In the genomic region with DNA sequence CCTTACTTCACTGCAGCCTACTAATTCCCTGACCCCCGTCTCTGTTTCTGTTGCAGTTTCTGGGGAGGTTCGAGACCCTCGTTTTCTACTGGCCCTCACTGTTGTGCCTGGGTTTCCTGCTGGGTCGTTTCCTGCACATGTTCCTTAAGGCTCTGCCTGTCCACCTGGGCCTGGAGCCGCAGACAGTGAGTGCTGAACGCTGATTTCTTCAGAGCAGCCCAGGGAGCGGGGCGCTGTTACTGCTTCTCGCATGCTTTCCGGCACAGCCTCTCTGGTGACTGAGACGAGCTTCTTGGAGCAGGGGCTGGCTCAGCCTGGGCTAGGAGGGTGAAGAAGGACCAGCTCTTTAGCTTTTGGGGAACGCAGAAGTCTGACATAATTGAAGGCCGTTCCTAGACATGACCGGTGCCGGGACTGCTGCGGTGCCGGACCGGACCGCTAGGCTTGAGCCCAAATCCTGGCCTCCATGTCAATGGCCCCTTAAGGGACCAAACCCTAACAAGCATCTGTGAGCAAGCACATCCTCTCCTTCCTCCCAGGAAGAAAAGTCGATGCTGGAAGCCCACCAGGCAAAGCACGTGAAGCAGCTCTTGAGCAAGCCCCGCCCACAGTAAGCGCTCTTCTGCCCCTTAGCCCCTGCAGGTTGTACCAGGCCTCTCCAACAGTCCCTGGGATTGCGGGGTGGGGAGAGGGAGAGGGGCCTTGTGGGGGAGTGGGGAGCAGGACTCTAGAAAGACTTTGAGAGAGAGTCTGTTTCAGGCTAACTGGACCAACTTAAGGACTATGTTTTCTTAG, we compare ENCODE assay signal across 11 mouse cellular contexts. TPM values are rescaled to one million over a fixed set of nuclear protein-coding genes. Genes with fewer than 3 reads are reported as not detected.
DNase-seq lines count a peak whose midpoint lies in the region; ATAC-seq lines count a peak whose summit lies in the region.
"Had no signal": no experiment of that assay in that cellular context is flagged by ENCODE, and none has a peak within 500 bp of the region (broad histone marks: within the 10 kb centered on the region; RNA-seq: fewer than 3 reads in every experiment).

No protein-coding gene starts in this region.

- H3K36me3 ChIP-seq in heart, embryonic 16.5 days (ENCODE audit: control insufficient read depth, insufficient read depth), result no peaks in the 10 kb centered on the region
- H3K36me3 ChIP-seq in hindbrain, embryonic 13.5 days, result no peaks in the 10 kb centered on the region

- H3K27ac ChIP-seq in heart, embryonic 16.5 days (ENCODE audit: low read length), result no peak overlapping the region
- H3K27ac ChIP-seq in hindbrain, embryonic 13.5 days, result no peak overlapping the region

- peak overlapping the region; percentile 11; the same call in 1 of the 2 replicates for H3K4me2 ChIP-seq in heart, embryonic 16.5 days (ENCODE audit: low read depth, low read length)
- H3K4me2 ChIP-seq in hindbrain, embryonic 13.5 days, result peak overlapping the region; percentile 30

- no peak overlapping the region for H3K9ac ChIP-seq in heart, embryonic 16.5 days (ENCODE audit: low read length)
- peak overlapping the region; percentile 46; the same call in 1 of the 2 replicates for H3K9ac ChIP-seq in hindbrain, embryonic 13.5 days

- peaks cover 3% of the 10 kb centered on the region; the same call in 1 of the 2 replicates for H3K4me1 ChIP-seq in heart, embryonic 16.5 days (ENCODE audit: control insufficient read depth, insufficient read depth, low read length)
- peaks cover 7% of the 10 kb centered on the region for H3K4me1 ChIP-seq in hindbrain, embryonic 13.5 days (replicated peaks)
- H3K4me1 ChIP-seq: megakaryocyte, embryonic 14.5 days had no signal

- DNase-seq in heart, postnatal 4 days, result no peak
- peak; percentile 38 for DNase-seq in embryo, embryonic 10.5 days (ENCODE audit: low spot score)
- peak; percentile 32 for DNase-seq in neural tube, embryonic 10.5 days (ENCODE audit: extremely low spot score, low spot score)
- no peak for DNase-seq in thymus, postnatal 36 days
- no peak for DNase-seq in layer of hippocampus, postnatal 10 days (ENCODE audit: low spot score in 2 of 2)
- DNase-seq: right cerebral cortex, postnatal 14 days had no signal

- no peak for ATAC-seq in heart, embryonic 16.5 days (replicated peaks; ENCODE audit: extremely low read depth, insufficient read depth, low FRiP score)
- ATAC-seq in hindbrain, embryonic 13.5 days (ENCODE audit: low FRiP score), result no peak
- no peak for ATAC-seq in CD4-positive, CD25-positive, alpha-beta regulatory T cell, adult 4 months

- 26% methylated on average over 24 of the region's 24 CpGs for WGBS in heart, embryonic 16.5 days
- 31% methylated on average over 24 of the region's 24 CpGs for WGBS in hindbrain, embryonic 13.5 days

- no peaks in the 10 kb centered on the region for H3K27me3 ChIP-seq in heart, embryonic 16.5 days (ENCODE audit: control insufficient read depth, insufficient read depth, low read length)
- peaks cover 5% of the 10 kb centered on the region; the same call in 1 of the 2 replicates for H3K27me3 ChIP-seq in hindbrain, embryonic 13.5 days

- H3K9me3 ChIP-seq in heart, embryonic 16.5 days (replicated peaks; ENCODE audit: control insufficient read depth, low read length), result no peaks in the 10 kb centered on the region
- H3K9me3 ChIP-seq in hindbrain, embryonic 13.5 days, result no peaks in the 10 kb centered on the region

- no peak overlapping the region for H3K4me3 ChIP-seq in heart, embryonic 16.5 days (ENCODE audit: low read length)
- H3K4me3 ChIP-seq in hindbrain, embryonic 13.5 days, result no peak overlapping the region
- H3K4me3 ChIP-seq: megakaryocyte, embryonic 14.5 days had no signal

RNA-seq across cellular contexts. Expression of a gene that starts 20.8 kb away (rescaled TPM):
- 0.05 and 0.12 TPM in 2 replicates for polyA plus RNA-seq in heart, embryonic 16.5 days (2015; fragmentation: Nextera tagmentation; extraction: Ambion mirVana)
- under 1 TPM in 1 of 2 experiments, not detected in 1; 0.02 TPM for total RNA-seq in heart, postnatal 4 days (2021)
- 0.82 and 0.92 TPM in 2 replicates for polyA plus RNA-seq in hindbrain, embryonic 13.5 days (2015; fragmentation: Nextera tagmentation; extraction: Ambion mirVana)
- total RNA-seq in layer of hippocampus, postnatal 10 days (2021), result not detected
- polyA plus RNA-seq in CD4-positive, CD25-positive, alpha-beta regulatory T cell, adult 4 months (2017; shearing (Covaris generic)), result under 1 TPM in 1 of 2 experiments, not detected in 1; 0.27 TPM
- total RNA-seq: left cerebral cortex, postnatal 10 days had no signal

RNA-seq across cellular contexts. Expression of a gene that starts 20.9 kb away (rescaled TPM):
- polyA plus RNA-seq in heart, embryonic 16.5 days (2015; fragmentation: Nextera tagmentation; extraction: Ambion mirVana), result 0.18 and 0.56 TPM in 2 replicates
- total RNA-seq in heart, postnatal 4 days (2021), result under 1 TPM; 0.05 to 0.09 TPM
- polyA plus RNA-seq in hindbrain, embryonic 13.5 days (2015; fragmentation: Nextera tagmentation; extraction: Ambion mirVana), result 0.45 and 0.74 TPM in 2 replicates
- under 1 TPM; 0.50 to 0.62 TPM for total RNA-seq in layer of hippocampus, postnatal 10 days (2021)
- polyA plus RNA-seq in CD4-positive, CD25-positive, alpha-beta regulatory T cell, adult 4 months (2017; shearing (Covaris generic)), result under 1 TPM; 0.13 to 0.16 TPM

RNA-seq across cellular contexts. Expression of a gene that starts 42.5 kb away (rescaled TPM):
- polyA plus RNA-seq in heart, embryonic 16.5 days (2015; fragmentation: Nextera tagmentation; extraction: Ambion mirVana), result 1.5 TPM in 2 replicates
- total RNA-seq in heart, postnatal 4 days (2021), result 1 to 10 TPM; 7.3 to 7.5 TPM
- polyA plus RNA-seq in hindbrain, embryonic 13.5 days (2015; fragmentation: Nextera tagmentation; extraction: Ambion mirVana), result 50.5 and 67.0 TPM in 2 replicates
- total RNA-seq in layer of hippocampus, postnatal 10 days (2021), result 10 to 100 TPM; 58.1 to 60.4 TPM
- polyA plus RNA-seq in CD4-positive, CD25-positive, alpha-beta regulatory T cell, adult 4 months (2017; shearing (Covaris generic)), result not detected

Comparison
In these comparisons a context has a peak if more than half of its experiments do, and no peak if none do; other contexts are left out.
1. DNase-seq: peak in embryo, embryonic 10.5 days (single experiment) and neural tube, embryonic 10.5 days (single experiment); none in heart, postnatal 4 days (single experiment), thymus, postnatal 36 days (0 of 2) and layer of hippocampus, postnatal 10 days (0 of 2).
2. RNA of a gene that starts 42.5 kb away (polyA plus RNA-seq): 50.5 to 67.0 TPM in hindbrain, embryonic 13.5 days; 1.5 TPM in heart, embryonic 16.5 days and not detected in CD4-positive, CD25-positive, alpha-beta regulatory T cell, adult 4 months; every median in the first group is over 10 times any median in the second.